Mouse (Mus musculus): Measurements from ENCODE around the gene Srrm3. TPM values are rescaled to one million over a fixed set of nuclear protein-coding genes. Genes with fewer than 3 reads are reported as not detected.

The Srrm3 gene
- polyA plus RNA-seq, 1 experiment from 2014 or later: not detected

- ATAC-seq (no peak), DNase-seq (no peak)
- TF ChIP-seq EP300 (IDR thresholded peaks at IDR 0.05; ENCODE audit: low read depth) (no peak), CTCF (IDR thresholded peaks at IDR 0.05; ENCODE audit: low read depth) (no peak)
- Histone ChIP-seq H3K4me2 (ENCODE audit: low read depth, low read length) (no peak overlapping the region), H3K4me1 (ENCODE audit: insufficient read depth) (no peaks in the 10 kb centered on the region), H3K27me3 (ENCODE audit: insufficient read depth, low read length) (no peaks in the 10 kb centered on the region), H3K9ac (replicated peaks) (no peak overlapping the region), H3K9me3 (ENCODE audit: low read length) (no peaks in the 10 kb centered on the region), H3K4me3 (ENCODE audit: low read depth, low read length) (no peak overlapping the region), H3K36me3 (replicated peaks; ENCODE audit: insufficient read depth, low read length) (no peaks in the 10 kb centered on the region), H3K27ac (ENCODE audit: low read depth) (no peak overlapping the region)
- 33% methylated on average over 3 of the region's 3 CpGs for whole genome bisulfite sequencing (ENCODE audit: insufficient replicate concordance)
Measured at GRCm38 (mm10) chr5:135807263-135807637, 560 bp downstream of the Srrm3 start.

- H3K4me2 ChIP-seq (ENCODE audit: low read depth, low read length): no peak overlapping the region
- DNase-seq (no peak), ATAC-seq (no peak)
- H3K27me3 ChIP-seq (ENCODE audit: insufficient read depth, low read length): peaks cover 1% of the 10 kb centered on the region; the same call in 1 of the 2 replicates
- TF ChIP-seq CTCF (IDR thresholded peaks at IDR 0.05; ENCODE audit: low read depth): no peak
- no peak for TF ChIP-seq EP300 (IDR thresholded peaks at IDR 0.05; ENCODE audit: low read depth)
- H3K4me3 ChIP-seq (ENCODE audit: low read depth, low read length): no peak overlapping the region
- 69% methylated on average over 5 of the region's 5 CpGs for WGBS (ENCODE audit: insufficient replicate concordance)
- no peak overlapping the region for H3K27ac ChIP-seq (ENCODE audit: low read depth)
- no peaks in the 10 kb centered on the region for H3K36me3 ChIP-seq (replicated peaks; ENCODE audit: insufficient read depth, low read length)
- H3K9ac ChIP-seq (replicated peaks): no peak overlapping the region
- H3K9me3 ChIP-seq (ENCODE audit: low read length): no peaks in the 10 kb centered on the region
- H3K4me1 ChIP-seq (ENCODE audit: insufficient read depth): no peaks in the 10 kb centered on the region
Measured at GRCm38 (mm10) chr5:135812991-135813390, 6.3 kb downstream of the Srrm3 start.

- no peak overlapping the region for H3K27ac ChIP-seq (ENCODE audit: low read depth)
- WGBS (ENCODE audit: insufficient replicate concordance): 41% methylated on average over 7 of the region's 7 CpGs
- no peak overlapping the region for H3K4me2 ChIP-seq (ENCODE audit: low read depth, low read length)
- no peaks in the 10 kb centered on the region for H3K36me3 ChIP-seq (replicated peaks; ENCODE audit: insufficient read depth, low read length)
- no peak for ATAC-seq
- H3K4me3 ChIP-seq (ENCODE audit: low read depth, low read length): no peak overlapping the region
- no peak for DNase-seq
- H3K4me1 ChIP-seq (ENCODE audit: insufficient read depth): no peaks in the 10 kb centered on the region
- H3K27me3 ChIP-seq (ENCODE audit: insufficient read depth, low read length): peaks cover 7% of the 10 kb centered on the region; the same call in 1 of the 2 replicates
- no peaks in the 10 kb centered on the region for H3K9me3 ChIP-seq (ENCODE audit: low read length)
- TF ChIP-seq EP300 (IDR thresholded peaks at IDR 0.05; ENCODE audit: low read depth) (no peak), CTCF (IDR thresholded peaks at IDR 0.05; ENCODE audit: low read depth) (no peak)
- no peak overlapping the region for H3K9ac ChIP-seq (replicated peaks)
Measured at GRCm38 (mm10) chr5:135818491-135818890, 11.8 kb downstream of the Srrm3 start.

- Histone ChIP-seq H3K27me3 (ENCODE audit: insufficient read depth, low read length) (peaks cover 7% of the 10 kb centered on the region; the same call in 1 of the 2 replicates), H3K4me3 (ENCODE audit: low read depth, low read length) (no peak overlapping the region), H3K36me3 (replicated peaks; ENCODE audit: insufficient read depth, low read length) (no peaks in the 10 kb centered on the region), H3K9ac (replicated peaks) (no peak overlapping the region), H3K4me2 (ENCODE audit: low read depth, low read length) (no peak overlapping the region), H3K27ac (ENCODE audit: low read depth) (no peak overlapping the region), H3K9me3 (ENCODE audit: low read length) (no peaks in the 10 kb centered on the region), H3K4me1 (ENCODE audit: insufficient read depth) (no peaks in the 10 kb centered on the region)
- 24% methylated on average over 7 of the region's 7 CpGs for WGBS (ENCODE audit: insufficient replicate concordance)
- no peak for TF ChIP-seq EP300 (IDR thresholded peaks at IDR 0.05; ENCODE audit: low read depth)
- TF ChIP-seq CTCF (IDR thresholded peaks at IDR 0.05; ENCODE audit: low read depth): no peak
- DNase-seq: no peak
- ATAC-seq: no peak
Measured at GRCm38 (mm10) chr5:135822316-135822944, 15.7 kb downstream of the Srrm3 start.

- no peak for DNase-seq
Measured at GRCm38 (mm10) chr5:135824517-135824916, 17.8 kb downstream of the Srrm3 start.

GRCm38 (mm10) chr5:135826225-135826624 is 19.5 kb downstream of the Srrm3 start:
- H3K9ac ChIP-seq (replicated peaks): no peak overlapping the region
- no peaks in the 10 kb centered on the region for H3K4me1 ChIP-seq (ENCODE audit: insufficient read depth)
- H3K27me3 ChIP-seq (ENCODE audit: insufficient read depth, low read length): no peaks in the 10 kb centered on the region
- H3K4me2 ChIP-seq (ENCODE audit: low read depth, low read length): no peak overlapping the region
- no peak overlapping the region for H3K4me3 ChIP-seq (ENCODE audit: low read depth, low read length)
- 45% methylated on average over 6 of the region's 6 CpGs for WGBS (ENCODE audit: insufficient replicate concordance)
- H3K36me3 ChIP-seq (replicated peaks; ENCODE audit: insufficient read depth, low read length): no peaks in the 10 kb centered on the region
- no peak overlapping the region for H3K27ac ChIP-seq (ENCODE audit: low read depth)
- ATAC-seq (no peak), DNase-seq (no peak)
- TF ChIP-seq EP300 (IDR thresholded peaks at IDR 0.05; ENCODE audit: low read depth) (no peak), CTCF (IDR thresholded peaks at IDR 0.05; ENCODE audit: low read depth) (no peak)
- H3K9me3 ChIP-seq (ENCODE audit: low read length): no peaks in the 10 kb centered on the region

More at GRCm38 (mm10) chr5:135824517-135824916, 17.8 kb downstream of the Srrm3 start:
- no peaks in the 10 kb centered on the region for H3K27me3 ChIP-seq (ENCODE audit: insufficient read depth, low read length)
- H3K4me1 ChIP-seq (ENCODE audit: insufficient read depth): no peaks in the 10 kb centered on the region
- no peak overlapping the region for H3K27ac ChIP-seq (ENCODE audit: low read depth)
- no peaks in the 10 kb centered on the region for H3K36me3 ChIP-seq (replicated peaks; ENCODE audit: insufficient read depth, low read length)
- no peaks in the 10 kb centered on the region for H3K9me3 ChIP-seq (ENCODE audit: low read length)
- ATAC-seq: no peak
- TF ChIP-seq EP300 (IDR thresholded peaks at IDR 0.05; ENCODE audit: low read depth): no peak
- no peak overlapping the region for H3K4me3 ChIP-seq (ENCODE audit: low read depth, low read length)
- no peak overlapping the region for H3K4me2 ChIP-seq (ENCODE audit: low read depth, low read length)
- 58% methylated on average over 3 of the region's 3 CpGs for WGBS (ENCODE audit: insufficient replicate concordance)
- no peak overlapping the region for H3K9ac ChIP-seq (replicated peaks)

All from liver, postnatal 0 days (tissue).